Mouse (Mus musculus) testis, adult 2 months (tissue): Measurements from ENCODE around the gene Clec1b.

Experiments used
- CTCF ChIP-seq: fragments of 200-500 bp; IDR thresholded peaks from 2 replicates; pipeline ENCODE4 v1.5.1; 2012; ENCODE audit warnings: low read depth, mild to moderate bottlenecking, inconsistent platforms, low read length, moderate library complexity; ENCODE audit not compliant: control insufficient read depth, insufficient read depth, insufficient replicate concordance
- POLR2A ChIP-seq: fragments of 200-500 bp; IDR thresholded peaks from 2 replicates; pipeline ENCODE4 v1.6.1; 2012; ENCODE audit warnings: low read depth, mild to moderate bottlenecking, inconsistent platforms, low read length, moderate library complexity; ENCODE audit not compliant: control insufficient read depth

- TF ChIP-seq CTCF (no peak), POLR2A (no peak)
Observed at GRCm38 (mm10) chr6:129383466-129383865, 13.6 kb upstream of the Clec1b start.
